In the genomic region with DNA sequence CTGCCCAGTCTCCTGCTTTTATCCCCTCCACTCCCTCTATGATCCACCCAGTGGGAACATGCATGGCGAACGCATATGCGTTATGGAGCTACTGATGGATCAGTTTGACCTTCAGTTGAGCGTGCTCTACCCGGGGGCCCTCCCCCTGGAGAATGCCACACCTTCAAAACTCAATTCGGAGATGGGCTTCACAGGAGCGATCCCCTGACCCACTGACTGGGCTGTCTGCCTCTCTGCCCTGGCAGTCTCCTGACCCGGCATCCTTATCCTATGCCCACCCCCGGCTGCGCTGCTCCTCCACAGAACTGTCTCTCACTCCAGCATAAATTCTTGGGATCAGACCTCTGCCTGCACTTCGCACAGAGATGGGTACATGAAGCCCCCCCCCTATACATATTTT, we compare ENCODE assay signal across 22 mouse cellular contexts.
DNase-seq lines count a peak whose midpoint lies in the region; ATAC-seq and TF ChIP-seq lines count a peak whose summit lies in the region.
"Had no signal": no experiment of that assay in that cellular context is flagged by ENCODE, and none has a peak within 500 bp of the region (broad histone marks: within the 10 kb centered on the region; RNA-seq: fewer than 3 reads in every experiment).

No protein-coding gene starts in this region.

- ATAC-seq in hindbrain, embryonic 11.5 days (ENCODE audit: low FRiP score), result no peak
- no peak for ATAC-seq in midbrain, embryonic 11.5 days (ENCODE audit: low FRiP score)
- ATAC-seq in midbrain, postnatal 0 days (ENCODE audit: low FRiP score), result no peak
- ATAC-seq: forebrain, embryonic 15.5 days; hindbrain, embryonic 16.5 days; Patski had no signal

- DNase-seq in gastrocnemius, adult 2 months, result no peak
- no peak for DNase-seq in gastrocnemius, postnatal 36 days
- no peak for DNase-seq in hindbrain, embryonic 10.5 days (ENCODE audit: low spot score)
- no peak for DNase-seq in hindbrain, embryonic 11.5 days (ENCODE audit: low spot score)
- DNase-seq in midbrain, embryonic 11.5 days (ENCODE audit: low spot score, missing footprints), result peak; percentile 56
- no peak for DNase-seq in midbrain, postnatal 0 days (ENCODE audit: low spot score)
- DNase-seq in limb, embryonic 10.5 days (ENCODE audit: low spot score), result no peak
- no peak for DNase-seq in thymus, postnatal 14 days
- DNase-seq: gastrocnemius, postnatal 10 days; heart, postnatal 14 days; heart, postnatal 4 days had no signal

- H3K4me3 ChIP-seq in gastrocnemius, adult 2 months, result no peak overlapping the region
- no peak overlapping the region for H3K4me3 ChIP-seq in hindbrain, embryonic 10.5 days
- H3K4me3 ChIP-seq in hindbrain, embryonic 11.5 days (ENCODE audit: low read depth, low read length), result no peak overlapping the region
- no peak overlapping the region for H3K4me3 ChIP-seq in midbrain, embryonic 11.5 days (ENCODE audit: low read depth, low read length)
- no peak overlapping the region for H3K4me3 ChIP-seq in midbrain, postnatal 0 days (ENCODE audit: low read depth, low read length)
- no peak overlapping the region for H3K4me3 ChIP-seq in limb, embryonic 10.5 days
- H3K4me3 ChIP-seq: embryonic facial prominence, embryonic 13.5 days; erythroblast, embryonic 14.5 days; forebrain, embryonic 12.5 days; forebrain, embryonic 15.5 days; heart, embryonic 12.5 days; heart, embryonic 15.5 days; hindbrain, embryonic 13.5 days; intestine, embryonic 15.5 days had no signal

- H3K36me3 ChIP-seq in hindbrain, embryonic 10.5 days, result 0 out of 2 replicates have a peak, but pooled peaks cover 3% of the 10 kb centered on the region
- no peaks in the 10 kb centered on the region for H3K36me3 ChIP-seq in hindbrain, embryonic 11.5 days (ENCODE audit: control insufficient read depth, insufficient read depth, low read length)
- no peaks in the 10 kb centered on the region for H3K36me3 ChIP-seq in midbrain, embryonic 11.5 days (ENCODE audit: control insufficient read depth, insufficient read depth, low read length)
- no peaks in the 10 kb centered on the region for H3K36me3 ChIP-seq in midbrain, postnatal 0 days (ENCODE audit: insufficient read depth, low read length)
- peaks cover 7% of the 10 kb centered on the region; the same call in 1 of the 2 replicates for H3K36me3 ChIP-seq in limb, embryonic 10.5 days
- H3K36me3 ChIP-seq: forebrain, embryonic 15.5 days; heart, embryonic 12.5 days; heart, embryonic 15.5 days; hindbrain, embryonic 13.5 days; intestine, embryonic 15.5 days had no signal

- TF ChIP-seq CTCF in gastrocnemius, adult 2 months (IDR thresholded peaks at IDR 0.05), result no peak
- TF ChIP-seq CTCF in midbrain, postnatal 0 days (IDR thresholded peaks at IDR 0.05), result no peak

- no peaks in the 10 kb centered on the region for H3K9me3 ChIP-seq in hindbrain, embryonic 10.5 days
- no peaks in the 10 kb centered on the region for H3K9me3 ChIP-seq in hindbrain, embryonic 11.5 days (ENCODE audit: control insufficient read depth, low read length)
- no peaks in the 10 kb centered on the region for H3K9me3 ChIP-seq in midbrain, embryonic 11.5 days (ENCODE audit: control insufficient read depth, low read length)
- no peaks in the 10 kb centered on the region for H3K9me3 ChIP-seq in midbrain, postnatal 0 days (ENCODE audit: low read length)
- H3K9me3 ChIP-seq in limb, embryonic 10.5 days (replicated peaks), result no peaks in the 10 kb centered on the region
- H3K9me3 ChIP-seq: embryonic facial prominence, embryonic 13.5 days; forebrain, embryonic 12.5 days; forebrain, embryonic 15.5 days; G1E; heart, embryonic 12.5 days; heart, embryonic 15.5 days; hindbrain, embryonic 13.5 days; intestine, embryonic 15.5 days had no signal

- H3K4me1 ChIP-seq in hindbrain, embryonic 10.5 days (replicated peaks), result peaks cover 44% of the 10 kb centered on the region
- peaks cover 5% of the 10 kb centered on the region; the same call in 1 of the 2 replicates for H3K4me1 ChIP-seq in hindbrain, embryonic 11.5 days (replicated peaks; ENCODE audit: control insufficient read depth, insufficient read depth, low read length)
- H3K4me1 ChIP-seq in midbrain, embryonic 11.5 days (ENCODE audit: control insufficient read depth, insufficient read depth, low read length), result peaks cover 2% of the 10 kb centered on the region; the same call in 1 of the 2 replicates
- H3K4me1 ChIP-seq in midbrain, postnatal 0 days (ENCODE audit: insufficient read depth, low read length), result no peaks in the 10 kb centered on the region
- peaks cover 36% of the 10 kb centered on the region for H3K4me1 ChIP-seq in limb, embryonic 10.5 days

- H3K4me2 ChIP-seq in hindbrain, embryonic 11.5 days (replicated peaks; ENCODE audit: low read depth, low read length), result no peak overlapping the region
- no peak overlapping the region for H3K4me2 ChIP-seq in midbrain, embryonic 11.5 days
- H3K4me2 ChIP-seq in midbrain, postnatal 0 days (ENCODE audit: low read depth, low read length, poor library complexity, severe bottlenecking), result no peak overlapping the region
- H3K4me2 ChIP-seq: embryonic facial prominence, embryonic 13.5 days; forebrain, embryonic 12.5 days; forebrain, embryonic 15.5 days; heart, embryonic 12.5 days; heart, embryonic 15.5 days; hindbrain, embryonic 13.5 days; intestine, embryonic 15.5 days had no signal

- no peak overlapping the region for H3K9ac ChIP-seq in hindbrain, embryonic 11.5 days (ENCODE audit: low read depth, low read length)
- H3K9ac ChIP-seq in midbrain, embryonic 11.5 days (ENCODE audit: low read length), result no peak overlapping the region
- H3K9ac ChIP-seq in midbrain, postnatal 0 days (replicated peaks; ENCODE audit: low read length, poor library complexity, severe bottlenecking), result no peak overlapping the region
- H3K9ac ChIP-seq: embryonic facial prominence, embryonic 13.5 days; forebrain, embryonic 12.5 days; forebrain, embryonic 15.5 days; heart, embryonic 12.5 days; heart, embryonic 15.5 days; hindbrain, embryonic 13.5 days; intestine, embryonic 15.5 days had no signal

- intact Hi-C loops in gastrocnemius, adult 2 months (cut with DNase I), result loop anchor here (2.0 kb wide), 1 partner anchor 22 kb away; no protein-coding TSS in a partner anchor
- intact Hi-C loops in gastrocnemius, postnatal 36 days (cut with DNase I), result no loop called here

- H3K27me3 ChIP-seq in hindbrain, embryonic 10.5 days (ENCODE audit: insufficient read depth, poor library complexity, severe bottlenecking), result no peaks in the 10 kb centered on the region
- H3K27me3 ChIP-seq in hindbrain, embryonic 11.5 days (ENCODE audit: control insufficient read depth, insufficient read depth, low read length), result no peaks in the 10 kb centered on the region
- no peaks in the 10 kb centered on the region for H3K27me3 ChIP-seq in midbrain, embryonic 11.5 days (ENCODE audit: control insufficient read depth, insufficient read depth, low read length)
- no peaks in the 10 kb centered on the region for H3K27me3 ChIP-seq in midbrain, postnatal 0 days (ENCODE audit: insufficient read depth, low read length)
- no peaks in the 10 kb centered on the region for H3K27me3 ChIP-seq in limb, embryonic 10.5 days (ENCODE audit: low read depth, poor library complexity, severe bottlenecking)
- H3K27me3 ChIP-seq: embryonic facial prominence, embryonic 13.5 days; forebrain, embryonic 12.5 days; forebrain, embryonic 15.5 days; heart, embryonic 12.5 days; heart, embryonic 15.5 days; hindbrain, embryonic 13.5 days; intestine, embryonic 15.5 days; Patski had no signal

- 94% methylated on average over 11 of the region's 11 CpGs for WGBS in hindbrain, embryonic 10.5 days
- WGBS in hindbrain, embryonic 11.5 days, result 89% methylated on average over 11 of the region's 11 CpGs
- 96% methylated on average over 11 of the region's 11 CpGs for WGBS in midbrain, embryonic 11.5 days
- WGBS in midbrain, postnatal 0 days, result 97% methylated on average over 11 of the region's 11 CpGs
- WGBS in limb, embryonic 10.5 days, result 93% methylated on average over 11 of the region's 11 CpGs

- H3K27ac ChIP-seq in gastrocnemius, adult 2 months, result peak overlapping the region; percentile 84
- H3K27ac ChIP-seq in hindbrain, embryonic 10.5 days, result peak overlapping the region; percentile 42
- no peak overlapping the region for H3K27ac ChIP-seq in hindbrain, embryonic 11.5 days (ENCODE audit: low read depth, low read length)
- H3K27ac ChIP-seq in midbrain, embryonic 11.5 days (ENCODE audit: low read depth, low read length), result no peak overlapping the region
- no peak overlapping the region for H3K27ac ChIP-seq in midbrain, postnatal 0 days (ENCODE audit: low read depth, low read length)
- 0 out of 2 replicates have a peak overlapping the region, but pooled peaks have one; percentile 36 for H3K27ac ChIP-seq in limb, embryonic 10.5 days
- H3K27ac ChIP-seq: embryonic facial prominence, embryonic 13.5 days; forebrain, embryonic 15.5 days; heart, embryonic 15.5 days; hindbrain, embryonic 13.5 days; intestine, embryonic 15.5 days had no signal

Comparison
In these comparisons a context has a peak if more than half of its experiments do, and no peak if none do; other contexts are left out.
1. H3K27ac ChIP-seq: peak in gastrocnemius, adult 2 months (single experiment), hindbrain, embryonic 10.5 days (single experiment) and limb, embryonic 10.5 days (single experiment); none in hindbrain, embryonic 11.5 days (single experiment), midbrain, embryonic 11.5 days (single experiment) and midbrain, postnatal 0 days (single experiment).